Mouse (Mus musculus): ENCODE data around the gene C530025M09Rik. TPM values are rescaled to one million over a fixed set of nuclear protein-coding genes. Genes with fewer than 3 reads are reported as not detected.

C530025M09Rik gene
- total RNA-seq (2021) = 1 to 10 TPM; 1.1 to 1.7 TPM
- long read RNA-seq, experiment 1 = 0 reads
- long read RNA-seq, experiment 2 = 0 reads

DNA sequence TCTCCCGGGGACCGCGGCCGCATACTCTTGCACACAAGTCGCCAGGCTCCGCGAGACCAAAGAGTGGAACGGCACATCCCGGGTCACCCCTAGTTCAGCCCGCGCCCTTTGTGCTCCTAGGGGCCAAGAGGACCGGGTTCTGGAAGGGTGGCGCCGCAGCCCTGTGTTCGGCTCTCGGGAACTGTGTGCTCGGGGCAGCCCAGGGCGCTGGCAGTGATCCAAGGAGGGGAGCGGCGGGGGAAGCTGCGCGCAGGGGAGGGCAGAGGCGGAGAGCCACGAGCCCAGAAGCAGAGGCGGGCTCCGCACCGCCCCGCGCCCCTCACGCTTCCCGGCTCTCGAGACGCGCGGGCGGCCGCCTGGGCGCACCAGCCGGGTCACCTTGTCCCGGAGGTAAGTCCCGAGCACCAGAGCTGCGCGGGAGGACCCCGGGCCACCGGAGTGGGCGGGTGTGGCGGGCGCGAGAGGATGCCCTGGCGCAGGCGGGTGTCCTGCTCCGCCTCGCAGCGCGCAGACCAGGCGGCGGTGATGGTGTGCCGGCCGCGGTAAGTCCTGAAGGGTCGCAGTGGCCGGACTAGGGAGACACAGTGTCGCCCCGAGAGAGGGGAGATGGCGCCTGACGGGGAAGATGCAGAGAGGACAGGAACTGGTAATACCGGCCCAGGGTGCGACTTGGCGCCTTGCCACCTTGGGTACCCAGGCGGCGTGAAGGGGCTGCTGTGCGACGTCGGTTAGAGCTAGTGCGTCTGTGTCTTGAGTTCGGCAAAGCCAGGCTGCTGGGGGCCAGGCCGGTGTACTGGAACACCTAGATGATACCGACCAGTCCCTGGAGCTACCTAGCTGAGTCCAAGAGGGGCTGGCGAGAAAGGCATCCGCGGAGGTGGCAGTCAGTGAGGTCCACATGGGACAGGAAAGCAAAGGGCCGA, at the start of gene C530025M09Rik:
Gene C530025M09Rik, minus strand, starts transcription at position 678 of the 923 bp plus-strand sequence.
- peak within 1 kb of the TSS; percentile 94 for H3K27ac ChIP-seq
- no peak for TF ChIP-seq CTCF (conservative IDR thresholded peaks at IDR 0.05)
- peak within 1 kb of the TSS; percentile 82 for H3K4me3 ChIP-seq
- peak; percentile 8 to 61 for DNase-seq (ENCODE audit: low spot score in 2 of 2)

DNA sequence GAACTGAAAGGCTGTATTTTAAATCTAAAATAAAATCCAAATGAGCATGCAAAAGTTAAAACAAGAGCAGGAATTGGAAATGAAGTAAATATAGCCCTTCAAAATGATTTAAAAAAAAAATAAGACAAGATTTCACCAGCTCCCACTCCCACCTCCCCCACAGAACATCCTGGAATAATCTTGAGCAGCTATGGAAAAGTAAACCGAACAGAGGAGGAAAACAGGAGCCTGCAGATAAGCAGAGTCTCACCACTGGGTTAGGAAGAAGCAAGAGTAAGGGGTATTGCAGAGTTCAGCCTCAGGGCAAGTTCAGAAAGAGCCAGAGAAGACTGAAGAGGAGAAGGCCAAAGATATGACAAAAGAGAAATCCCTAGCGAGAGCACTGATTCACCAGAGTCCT, 46.9 kb upstream of the C530025M09Rik start:
- H3K27ac ChIP-seq = no peak overlapping the region
- no peak for DNase-seq (ENCODE audit: low spot score in 2 of 2)
- H3K4me3 ChIP-seq = no peak overlapping the region
- no peak for TF ChIP-seq CTCF (conservative IDR thresholded peaks at IDR 0.05)

DNA sequence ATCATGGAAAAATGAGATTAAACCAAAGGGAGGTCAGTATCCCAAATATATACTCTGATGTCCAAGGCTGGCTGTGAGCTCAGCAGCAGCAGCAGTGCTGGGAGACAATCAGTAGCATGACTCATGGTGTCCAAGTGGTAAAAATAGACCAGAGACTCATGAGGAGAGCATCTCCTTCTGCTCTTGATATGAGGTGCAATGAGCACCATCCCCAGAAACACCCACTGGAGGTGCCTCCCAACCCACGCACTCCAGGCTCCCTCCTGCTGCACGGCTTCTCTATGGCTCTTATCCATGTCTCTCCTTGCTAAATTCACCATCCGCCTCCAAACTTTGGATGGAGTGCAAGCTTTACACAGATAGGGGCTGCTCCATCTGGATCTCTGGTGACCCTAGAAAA, 42.3 kb upstream of the C530025M09Rik start:
- no peak overlapping the region for H3K4me3 ChIP-seq
- DNase-seq (ENCODE audit: low spot score in 2 of 2) = peak; percentile 68 to 75
- TF ChIP-seq CTCF (conservative IDR thresholded peaks at IDR 0.05) = no peak
- H3K27ac ChIP-seq = peak overlapping the region; percentile 59; the same call in 1 of the 2 replicates

DNA sequence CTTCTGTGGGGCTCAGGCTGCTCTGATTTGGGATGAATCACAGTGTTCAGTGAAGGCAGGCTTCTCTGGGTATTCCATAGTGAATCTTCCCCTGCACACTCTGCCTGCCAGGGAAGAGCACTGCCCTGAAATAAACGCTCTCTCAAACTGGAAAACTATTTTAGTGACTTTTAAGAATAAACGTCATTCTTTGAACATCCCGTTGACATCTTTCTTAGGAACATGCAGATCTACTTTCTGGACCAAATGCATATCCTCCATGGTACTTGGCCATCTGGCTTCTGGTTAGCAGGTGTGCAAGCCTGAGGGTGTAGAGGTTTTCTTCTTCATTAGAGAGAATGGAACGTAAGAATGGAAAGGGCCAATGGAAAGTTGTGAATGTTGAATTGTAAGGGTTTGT, 41.5 kb upstream of the C530025M09Rik start:
- no peak for DNase-seq (ENCODE audit: low spot score in 2 of 2)
- no peak for TF ChIP-seq CTCF (conservative IDR thresholded peaks at IDR 0.05)
- no peak overlapping the region for H3K4me3 ChIP-seq
- peak overlapping the region; percentile 59; the same call in 1 of the 2 replicates for H3K27ac ChIP-seq

DNA sequence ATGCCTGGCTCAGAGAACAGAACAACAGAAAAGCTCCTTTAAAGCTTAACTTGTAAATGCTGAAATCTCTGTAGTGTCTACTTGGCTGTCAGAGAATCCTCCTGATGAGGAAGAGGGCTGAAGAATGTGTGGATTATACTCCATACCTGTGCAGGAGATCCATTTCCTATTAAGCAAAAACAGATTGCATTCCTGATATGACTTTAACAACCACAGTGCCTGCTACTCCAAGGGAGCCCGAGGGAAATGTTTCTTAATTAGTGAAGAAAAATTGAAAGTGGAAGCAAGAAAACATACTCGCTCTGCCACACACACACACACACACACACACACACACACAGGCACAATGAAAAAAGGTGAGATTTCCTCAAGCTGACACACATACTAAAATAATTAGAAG, 39.5 kb upstream of the C530025M09Rik start:
- H3K27ac ChIP-seq = no peak overlapping the region
- no peak for DNase-seq (ENCODE audit: low spot score in 2 of 2)
- no peak for TF ChIP-seq CTCF (conservative IDR thresholded peaks at IDR 0.05)
- no peak overlapping the region for H3K4me3 ChIP-seq

DNA sequence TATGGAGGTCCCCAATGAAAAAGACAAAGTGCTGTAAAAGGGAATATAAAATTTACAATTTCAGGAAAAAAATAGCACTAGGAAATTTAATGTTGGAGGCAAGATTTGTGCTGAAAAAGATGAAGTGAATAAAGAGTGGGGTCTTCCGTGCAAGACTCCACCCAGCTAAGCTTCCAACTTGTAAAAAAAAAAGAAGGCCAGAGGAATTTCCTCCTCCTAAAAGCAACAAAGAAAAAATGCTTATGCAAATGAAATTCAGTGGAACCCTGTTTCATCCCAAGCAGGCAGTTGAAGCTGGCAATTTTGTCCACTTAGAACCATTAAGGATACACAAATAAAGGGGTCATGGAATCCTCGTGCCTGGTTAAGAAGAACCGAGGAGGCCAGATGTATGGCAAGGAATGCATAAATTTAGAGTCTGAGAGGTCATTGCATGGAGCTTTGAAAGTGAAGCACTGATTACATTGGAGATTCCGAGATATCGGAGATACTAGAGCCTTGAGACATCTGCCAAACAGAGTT, 35.0 kb upstream of the C530025M09Rik start:
- H3K4me3 ChIP-seq = no peak overlapping the region
- TF ChIP-seq CTCF (conservative IDR thresholded peaks at IDR 0.05) = no peak
- no peak for DNase-seq (ENCODE audit: low spot score in 2 of 2)
- H3K27ac ChIP-seq = no peak overlapping the region

DNA sequence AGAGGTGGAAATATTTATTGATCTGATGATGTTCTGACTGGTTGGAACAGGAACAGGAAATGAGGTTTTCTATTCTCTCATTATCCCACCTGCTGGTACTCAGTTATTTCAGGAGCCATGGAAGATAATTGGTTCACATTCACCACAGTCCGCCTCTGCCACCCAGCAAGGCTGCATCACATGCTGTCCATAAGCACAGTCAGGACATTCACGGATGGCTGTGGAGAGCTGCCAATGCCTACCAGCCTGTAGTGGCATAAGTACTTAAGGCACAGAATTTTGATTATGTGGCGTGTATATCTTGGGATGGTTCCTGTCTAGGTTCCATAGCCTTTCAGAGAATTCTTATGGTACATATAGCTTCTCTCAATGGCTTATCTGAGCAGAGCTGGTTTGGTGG, 30.0 kb upstream of the C530025M09Rik start:
- TF ChIP-seq CTCF (conservative IDR thresholded peaks at IDR 0.05) = no peak
- no peak overlapping the region for H3K27ac ChIP-seq

DNA sequence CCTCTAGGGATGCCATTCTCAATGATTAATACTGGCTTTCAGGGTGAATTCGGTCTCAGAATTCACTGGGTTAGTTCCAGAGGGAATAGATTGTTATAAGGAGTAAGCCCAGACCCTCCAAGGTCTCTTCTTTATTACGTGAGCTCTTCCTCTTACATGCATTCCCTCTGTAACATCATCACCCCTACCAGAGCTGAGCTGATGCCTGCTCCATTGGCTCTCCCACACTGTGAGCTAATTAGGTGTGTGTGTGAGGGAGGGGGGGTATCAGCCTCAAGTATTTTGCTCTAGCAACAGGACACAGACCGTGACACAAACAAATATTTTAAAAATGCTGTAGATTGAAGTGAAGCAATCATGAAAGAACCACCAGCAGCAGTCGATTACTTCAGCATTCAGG, 17.8 kb upstream of the C530025M09Rik start:
- Histone ChIP-seq H3K4me3 (no peak overlapping the region), H3K27ac (no peak overlapping the region)
- no peak for TF ChIP-seq CTCF (conservative IDR thresholded peaks at IDR 0.05)
- DNase-seq (ENCODE audit: low spot score in 2 of 2) = no peak

More for the DNA sequence above, 30.0 kb upstream of the C530025M09Rik start:
- H3K4me3 ChIP-seq = no peak overlapping the region
- DNase-seq (ENCODE audit: low spot score in 2 of 2) = no peak

DNA sequence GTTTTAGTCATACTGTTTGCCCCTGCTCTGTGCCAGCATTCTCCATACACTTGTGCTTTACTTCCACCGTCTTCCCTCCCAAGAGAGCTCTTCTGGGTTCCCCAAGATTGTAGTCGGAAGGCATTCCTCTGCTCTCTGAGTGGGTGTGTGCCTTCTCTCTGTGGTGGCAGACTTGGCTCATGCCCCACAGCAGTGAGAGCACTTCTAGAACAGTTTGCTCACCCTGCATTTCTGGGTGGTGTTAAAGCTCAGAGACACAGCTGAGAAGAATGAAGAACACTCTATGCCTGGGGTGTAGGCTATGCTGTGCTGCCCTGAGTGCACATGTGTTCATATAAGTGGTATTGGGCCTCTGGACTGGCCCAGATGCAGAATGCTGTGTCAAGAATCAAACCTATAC, 13.6 kb upstream of the C530025M09Rik start:
- H3K4me3 ChIP-seq = no peak overlapping the region
- DNase-seq (ENCODE audit: low spot score in 2 of 2) = peak in 1 of 2 experiments; percentile 20
- no peak for TF ChIP-seq CTCF (conservative IDR thresholded peaks at IDR 0.05)
- no peak overlapping the region for H3K27ac ChIP-seq

DNA sequence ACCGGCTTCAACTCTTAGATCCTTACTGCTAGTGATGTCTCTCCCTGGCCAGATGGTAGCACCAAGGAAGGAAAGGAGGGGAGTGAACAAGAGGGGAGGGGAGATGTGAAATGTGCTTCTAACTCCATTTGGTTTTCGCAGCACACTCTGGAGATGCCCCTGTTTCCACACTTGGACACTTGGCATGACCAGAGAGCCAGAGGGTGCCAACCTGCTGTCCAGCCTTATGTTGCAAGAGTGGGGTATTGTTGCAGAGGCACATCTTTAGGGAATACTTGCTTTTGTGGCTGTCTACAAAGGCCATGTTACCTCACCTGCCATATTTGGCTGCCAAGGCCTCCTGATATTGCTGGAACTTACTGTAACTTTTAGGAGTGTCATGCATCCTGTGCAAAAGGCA, 8.7 kb upstream of the C530025M09Rik start:
- DNase-seq (ENCODE audit: low spot score in 2 of 2) = no peak
- no peak for TF ChIP-seq CTCF (conservative IDR thresholded peaks at IDR 0.05)
- no peak overlapping the region for H3K4me3 ChIP-seq
- H3K27ac ChIP-seq = no peak overlapping the region

DNA sequence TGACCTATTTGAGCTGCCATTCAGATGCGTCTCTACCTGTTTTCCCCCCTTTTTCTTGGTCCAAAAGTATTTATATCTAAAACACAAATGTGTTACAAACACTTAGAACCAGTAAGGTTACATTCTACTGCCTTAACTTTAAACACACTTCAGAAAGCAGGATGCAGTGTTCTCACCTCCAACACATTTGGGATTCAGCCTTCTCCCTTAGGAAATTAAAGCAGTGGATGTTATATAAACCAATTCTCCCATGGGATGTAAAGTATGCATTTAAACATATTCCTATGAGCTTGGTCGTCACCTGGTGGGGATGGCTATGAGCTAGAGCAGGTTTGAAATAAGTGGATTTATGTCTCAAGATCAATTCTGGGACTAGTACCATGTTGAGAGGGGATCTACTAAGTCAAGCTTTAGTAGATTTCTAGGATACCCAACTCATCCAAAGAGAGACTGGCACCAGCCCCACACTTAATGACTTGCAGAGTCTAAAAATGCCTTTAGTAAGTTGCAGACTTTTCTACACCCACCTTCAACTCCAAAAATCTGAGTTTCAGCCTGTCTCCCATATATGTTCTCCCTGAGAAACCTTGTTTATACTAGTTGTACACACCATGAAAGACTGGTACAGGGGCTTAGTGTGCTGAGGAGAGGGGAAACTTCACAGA, 5.6 kb upstream of the C530025M09Rik start:
- DNase-seq (ENCODE audit: low spot score in 2 of 2) = no peak
- Histone ChIP-seq H3K4me3 (no peak overlapping the region), H3K27ac (no peak overlapping the region)
- TF ChIP-seq CTCF (conservative IDR thresholded peaks at IDR 0.05) = no peak

DNA sequence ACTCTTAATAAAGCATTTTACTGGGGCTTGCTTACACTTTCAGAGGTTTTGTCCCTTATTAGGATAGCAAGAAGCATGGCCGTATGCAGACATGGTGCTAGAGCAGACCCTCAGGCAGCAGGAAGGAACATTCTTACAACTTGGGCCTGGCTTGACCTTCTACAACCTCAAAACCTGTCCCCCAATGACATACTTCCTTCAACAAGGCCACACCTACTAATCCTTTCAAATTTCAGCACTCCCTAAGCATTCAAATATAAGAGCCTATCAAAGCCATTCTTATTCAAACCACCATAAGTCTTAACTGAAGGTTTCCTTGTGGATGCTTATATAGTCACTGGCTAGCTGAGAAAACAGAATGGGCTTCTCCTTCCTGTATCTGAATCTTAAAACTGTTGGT, 4.1 kb upstream of the C530025M09Rik start:
- Histone ChIP-seq H3K27ac (no peak overlapping the region), H3K4me3 (no peak overlapping the region)
- TF ChIP-seq CTCF (conservative IDR thresholded peaks at IDR 0.05) = no peak
- DNase-seq (ENCODE audit: low spot score in 2 of 2) = no peak

DNA sequence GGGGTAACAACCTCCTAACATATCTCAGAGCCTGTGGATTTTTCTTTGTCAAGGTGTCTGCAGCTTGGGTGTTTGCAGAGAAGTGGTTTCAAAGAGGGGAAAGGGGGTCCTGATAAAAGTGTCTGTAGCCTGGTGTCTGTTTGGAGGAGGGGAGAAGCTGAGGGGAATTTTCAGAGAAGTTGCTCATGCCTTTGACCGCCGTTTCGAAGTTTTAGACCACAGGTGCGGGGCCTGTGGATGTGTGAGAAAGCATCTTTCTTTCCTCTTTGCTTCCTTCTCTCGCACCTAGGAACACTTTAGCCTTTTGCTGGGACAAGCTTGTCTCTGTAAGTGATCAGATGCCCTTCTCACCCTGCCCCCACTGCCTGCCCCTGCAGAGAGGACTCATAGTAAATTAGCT, 1.3 kb upstream of the C530025M09Rik start:
- DNase-seq (ENCODE audit: low spot score in 2 of 2) = no peak
- Histone ChIP-seq H3K27ac (no peak overlapping the region), H3K4me3 (peak overlapping the region; percentile 82)
- TF ChIP-seq CTCF (conservative IDR thresholded peaks at IDR 0.05) = no peak
